8 mouse cellular contexts compared by ENCODE assay signal in genomic region chr2:113216105-113216745, GRCm38 (mm10). TPM values are rescaled to one million over a fixed set of nuclear protein-coding genes. Genes with fewer than 3 reads are reported as not detected.
DNase-seq lines count a peak whose midpoint lies in the region; ATAC-seq lines count a peak whose summit lies in the region.

No protein-coding gene starts in this region.

- no peak overlapping the region for H3K27ac ChIP-seq in kidney, embryonic 16.5 days (ENCODE audit: low read length)
- peak overlapping the region; percentile 86 for H3K27ac ChIP-seq in hindbrain, embryonic 10.5 days
- H3K27ac ChIP-seq in midbrain, embryonic 15.5 days, result peak overlapping the region; percentile 94

- peaks cover 41% of the 10 kb centered on the region for H3K27me3 ChIP-seq in kidney, embryonic 16.5 days (ENCODE audit: insufficient read depth, low read length)
- peaks cover 59% of the 10 kb centered on the region for H3K27me3 ChIP-seq in hindbrain, embryonic 10.5 days (ENCODE audit: insufficient read depth, poor library complexity, severe bottlenecking)
- H3K27me3 ChIP-seq in midbrain, embryonic 15.5 days (replicated peaks), result 0 out of 2 replicates have a peak, but pooled peaks cover 5% of the 10 kb centered on the region

- H3K9ac ChIP-seq in kidney, embryonic 16.5 days (replicated peaks; ENCODE audit: low read length), result peak overlapping the region; percentile 43
- peak overlapping the region; percentile 65 for H3K9ac ChIP-seq in midbrain, embryonic 15.5 days

- 0 out of 2 replicates have a peak, but pooled peaks cover 6% of the 10 kb centered on the region for H3K4me1 ChIP-seq in kidney, embryonic 16.5 days (ENCODE audit: insufficient read depth, low read length)
- H3K4me1 ChIP-seq in hindbrain, embryonic 10.5 days (replicated peaks), result peaks cover 14% of the 10 kb centered on the region; the same call in 1 of the 2 replicates
- peaks cover 16% of the 10 kb centered on the region; the same call in 1 of the 2 replicates for H3K4me1 ChIP-seq in midbrain, embryonic 15.5 days

- H3K36me3 ChIP-seq in kidney, embryonic 16.5 days (ENCODE audit: insufficient read depth, low read length), result no peaks in the 10 kb centered on the region
- H3K36me3 ChIP-seq in hindbrain, embryonic 10.5 days, result no peaks in the 10 kb centered on the region
- no peaks in the 10 kb centered on the region for H3K36me3 ChIP-seq in midbrain, embryonic 15.5 days (replicated peaks)

- WGBS in kidney, embryonic 16.5 days, result 3% methylated on average over 23 of the region's 23 CpGs
- 3% methylated on average over 23 of the region's 23 CpGs for WGBS in hindbrain, embryonic 10.5 days
- 4% methylated on average over 23 of the region's 23 CpGs for WGBS in midbrain, embryonic 15.5 days

- DNase-seq in kidney, adult 18-20 months, result no peak
- DNase-seq in cerebellum, adult 9-10 months, result peak; percentile 35
- DNase-seq in hindbrain, embryonic 10.5 days (ENCODE audit: low spot score), result peak; percentile 30
- DNase-seq in adrenal gland, adult 18-20 months (ENCODE audit: low spot score in 2 of 2), result no peak
- no peak for DNase-seq in layer of hippocampus, adult 18-20 months (ENCODE audit: low spot score in 2 of 2)
- no peak for DNase-seq in spleen, postnatal 4 days (ENCODE audit: low spot score in 2 of 2)

- H3K4me2 ChIP-seq in kidney, embryonic 16.5 days (replicated peaks; ENCODE audit: low read depth, low read length), result peak overlapping the region; percentile 80
- peak overlapping the region; percentile 83 for H3K4me2 ChIP-seq in midbrain, embryonic 15.5 days

- no peaks in the 10 kb centered on the region for H3K9me3 ChIP-seq in kidney, embryonic 16.5 days (ENCODE audit: low read length)
- no peaks in the 10 kb centered on the region for H3K9me3 ChIP-seq in hindbrain, embryonic 10.5 days
- no peaks in the 10 kb centered on the region for H3K9me3 ChIP-seq in midbrain, embryonic 15.5 days

- H3K4me3 ChIP-seq in kidney, embryonic 16.5 days (ENCODE audit: low read length), result peak overlapping the region; percentile 52
- H3K4me3 ChIP-seq in hindbrain, embryonic 10.5 days, result peak overlapping the region; percentile 67
- peak overlapping the region; percentile 75 for H3K4me3 ChIP-seq in midbrain, embryonic 15.5 days

- ATAC-seq in kidney, embryonic 16.5 days (ENCODE audit: low FRiP score, low TSS enrichment), result no peak; the same call in 1 of the 2 replicates
- ATAC-seq in midbrain, embryonic 15.5 days (replicated peaks), result peak; percentile 2; the same call in 1 of the 2 replicates

RNA-seq across cellular contexts. Expression of gene Ryr3, which starts 0.7 kb away (rescaled TPM):
- 0.82 and 1.6 TPM in 2 replicates for polyA plus RNA-seq in kidney, embryonic 16.5 days (2015; fragmentation: Nextera tagmentation; extraction: Ambion mirVana)
- 0.32 and 0.47 TPM in 2 replicates for polyA plus RNA-seq in hindbrain, embryonic 10.5 days (2016; fragmentation: Nextera tagmentation; extraction: Ambion mirVana)
- 5.0 and 6.0 TPM in 2 replicates for polyA plus RNA-seq in midbrain, embryonic 15.5 days (2015; fragmentation: Nextera tagmentation; extraction: Ambion mirVana)
- under 1 TPM; 0.26 to 0.46 TPM for total RNA-seq in adrenal gland, adult 18-20 months (2021)
- total RNA-seq in layer of hippocampus, adult 18-20 months (2021), result 10 to 100 TPM; 55.8 to 68.2 TPM

Comparison
In these comparisons a context has a peak if more than half of its experiments do, and no peak if none do; other contexts are left out.
1. DNase-seq: peak in cerebellum, adult 9-10 months (single experiment) and hindbrain, embryonic 10.5 days (single experiment); none in kidney, adult 18-20 months (single experiment), adrenal gland, adult 18-20 months (0 of 2), layer of hippocampus, adult 18-20 months (0 of 2) and spleen, postnatal 4 days (0 of 2).
2. Peak in every context shown above with its lines, with median percentiles within 50 percentile points of each other: H3K4me3 ChIP-seq.